Comparison of ENCODE assay signal across 9 mouse cellular contexts in the genomic region with DNA sequence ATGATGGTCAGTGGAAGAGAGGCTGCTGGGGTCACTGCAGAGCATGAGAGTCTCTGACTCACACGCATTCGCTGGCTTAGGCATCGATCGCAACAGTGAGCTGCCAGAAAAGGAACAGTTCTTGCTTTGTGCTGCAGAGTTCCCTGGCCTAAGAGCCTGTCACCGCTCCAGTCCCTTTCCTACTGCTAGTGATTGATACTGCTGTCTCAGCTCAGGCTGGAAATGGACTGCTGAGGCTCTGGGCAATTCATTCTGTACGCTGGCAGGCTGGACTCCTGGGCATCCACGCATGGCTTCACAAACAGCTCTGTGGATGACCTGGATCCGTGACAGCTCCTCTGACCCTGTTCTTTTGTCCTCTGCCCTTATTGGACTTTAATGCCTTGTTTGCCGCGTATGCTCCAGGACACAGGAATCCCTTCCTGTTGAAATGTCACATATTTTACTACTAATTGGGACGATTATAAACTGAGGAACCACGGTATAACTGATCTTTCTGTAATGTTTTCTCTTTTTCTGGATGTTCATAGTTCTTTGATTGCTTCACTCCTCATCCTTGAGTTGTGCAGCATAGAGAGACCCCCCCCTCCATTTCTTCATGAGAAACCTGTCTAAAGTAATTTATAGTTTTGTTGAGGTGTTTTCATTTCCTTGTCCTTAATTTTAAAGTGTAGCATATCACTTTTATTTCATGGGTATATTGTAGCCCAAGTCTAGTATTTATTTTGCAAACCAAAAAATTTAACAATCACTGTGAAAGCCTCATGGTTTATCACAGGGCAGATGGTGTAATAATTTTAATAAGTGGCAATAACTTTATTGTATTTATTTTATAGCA.
A peak's percentile ranks its signal among the peaks of the same experiment; 100 is the strongest.
DNase-seq lines count a peak whose midpoint lies in the region; ATAC-seq lines count a peak whose summit lies in the region.
"Had no signal": no experiment of that assay in that cellular context is flagged by ENCODE, and none has a peak within 500 bp of the region (broad histone marks: within the 10 kb centered on the region; RNA-seq: fewer than 3 reads in every experiment).

No protein-coding gene starts in this region.

- intact Hi-C loops in left cerebral cortex, postnatal 14 days (cut with DNase I) = no loop called here

- DNase-seq in liver, embryonic 13.5 days = no peak
- DNase-seq in heart, adult 8-10 months (ENCODE audit: low spot score) = peak; percentile 78
- peak; percentile 83 for DNase-seq in kidney, adult 18-20 months
- peak; percentile 59 to 76 for DNase-seq in left cerebral cortex, postnatal 14 days (ENCODE audit: low spot score in 2 of 2)
- peak; percentile 71 for DNase-seq in neural tube, embryonic 11.5 days (ENCODE audit: low spot score)
- peak; percentile 51 for DNase-seq in telencephalon, adult 2 months (ENCODE audit: low read depth, low spot score)

- H3K9me3 ChIP-seq in liver, embryonic 13.5 days (replicated peaks) = no peaks in the 10 kb centered on the region
- H3K9me3 ChIP-seq in liver, embryonic 12.5 days (replicated peaks) = no peaks in the 10 kb centered on the region
- no peaks in the 10 kb centered on the region for H3K9me3 ChIP-seq in embryonic facial prominence, embryonic 13.5 days
- no peaks in the 10 kb centered on the region for H3K9me3 ChIP-seq in neural tube, embryonic 11.5 days (ENCODE audit: control insufficient read depth, low read length)
- H3K9me3 ChIP-seq: embryonic facial prominence, embryonic 15.5 days had no signal

- no peak overlapping the region for H3K4me3 ChIP-seq in liver, embryonic 13.5 days (replicated peaks)
- H3K4me3 ChIP-seq in liver, embryonic 12.5 days = no peak overlapping the region
- H3K4me3 ChIP-seq in embryonic facial prominence, embryonic 13.5 days = no peak overlapping the region
- no peak overlapping the region for H3K4me3 ChIP-seq in neural tube, embryonic 11.5 days (ENCODE audit: low read depth, low read length)
- H3K4me3 ChIP-seq: embryonic facial prominence, embryonic 15.5 days had no signal

- H3K36me3 ChIP-seq in liver, embryonic 13.5 days = no peaks in the 10 kb centered on the region
- no peaks in the 10 kb centered on the region for H3K36me3 ChIP-seq in liver, embryonic 12.5 days
- H3K36me3 ChIP-seq in embryonic facial prominence, embryonic 13.5 days = no peaks in the 10 kb centered on the region
- no peaks in the 10 kb centered on the region for H3K36me3 ChIP-seq in neural tube, embryonic 11.5 days (ENCODE audit: control insufficient read depth, insufficient read depth, low read length)
- H3K36me3 ChIP-seq: embryonic facial prominence, embryonic 15.5 days had no signal

- no peak overlapping the region for H3K4me2 ChIP-seq in liver, embryonic 13.5 days
- no peak overlapping the region for H3K4me2 ChIP-seq in liver, embryonic 12.5 days
- no peak overlapping the region for H3K4me2 ChIP-seq in embryonic facial prominence, embryonic 13.5 days
- H3K4me2 ChIP-seq in neural tube, embryonic 11.5 days (ENCODE audit: low read depth) = peak overlapping the region; percentile 24
- H3K4me2 ChIP-seq: embryonic facial prominence, embryonic 15.5 days had no signal

- H3K4me1 ChIP-seq in liver, embryonic 13.5 days (replicated peaks) = peaks cover 2% of the 10 kb centered on the region; the same call in 1 of the 2 replicates
- no peaks in the 10 kb centered on the region for H3K4me1 ChIP-seq in liver, embryonic 12.5 days
- peaks cover 30% of the 10 kb centered on the region for H3K4me1 ChIP-seq in embryonic facial prominence, embryonic 13.5 days
- H3K4me1 ChIP-seq in neural tube, embryonic 11.5 days (ENCODE audit: control insufficient read depth, insufficient read depth, low read length) = peaks cover 9% of the 10 kb centered on the region

- H3K27me3 ChIP-seq in liver, embryonic 13.5 days = no peaks in the 10 kb centered on the region
- no peaks in the 10 kb centered on the region for H3K27me3 ChIP-seq in liver, embryonic 12.5 days (replicated peaks)
- H3K27me3 ChIP-seq in embryonic facial prominence, embryonic 13.5 days = no peaks in the 10 kb centered on the region
- no peaks in the 10 kb centered on the region for H3K27me3 ChIP-seq in neural tube, embryonic 11.5 days (ENCODE audit: control insufficient read depth, insufficient read depth, low read length)
- H3K27me3 ChIP-seq: embryonic facial prominence, embryonic 15.5 days had no signal

- H3K27ac ChIP-seq in liver, embryonic 13.5 days = no peak overlapping the region
- no peak overlapping the region for H3K27ac ChIP-seq in liver, embryonic 12.5 days
- H3K27ac ChIP-seq in embryonic facial prominence, embryonic 13.5 days = no peak overlapping the region
- peak overlapping the region; percentile 39; the same call in 1 of the 2 replicates for H3K27ac ChIP-seq in neural tube, embryonic 11.5 days (ENCODE audit: low read depth, low read length)
- H3K27ac ChIP-seq: embryonic facial prominence, embryonic 15.5 days had no signal

- H3K9ac ChIP-seq in liver, embryonic 13.5 days = no peak overlapping the region
- H3K9ac ChIP-seq in liver, embryonic 12.5 days = no peak overlapping the region
- H3K9ac ChIP-seq in embryonic facial prominence, embryonic 13.5 days = 0 out of 2 replicates have a peak overlapping the region, but pooled peaks have one; percentile 27
- H3K9ac ChIP-seq in neural tube, embryonic 11.5 days (ENCODE audit: low read length) = peak overlapping the region; percentile 18
- H3K9ac ChIP-seq: embryonic facial prominence, embryonic 15.5 days had no signal

- 55% methylated on average over 12 of the region's 12 CpGs for WGBS in liver, embryonic 13.5 days (ENCODE audit: insufficient replicate concordance)
- 68% methylated on average over 12 of the region's 12 CpGs for WGBS in liver, embryonic 12.5 days (ENCODE audit: insufficient replicate concordance)
- WGBS in embryonic facial prominence, embryonic 13.5 days = 36% methylated on average over 12 of the region's 12 CpGs
- 15% methylated on average over 12 of the region's 12 CpGs for WGBS in neural tube, embryonic 11.5 days

- 0 out of 2 replicates have a peak, but pooled peaks have one; percentile 15 for ATAC-seq in liver, embryonic 13.5 days (ENCODE audit: low read depth)
- no peak for ATAC-seq in liver, embryonic 12.5 days
- ATAC-seq in embryonic facial prominence, embryonic 13.5 days (ENCODE audit: insufficient number of reproducible peaks, insufficient read depth, low FRiP score, low TSS enrichment, low read depth) = no peak
- ATAC-seq in neural tube, embryonic 11.5 days (ENCODE audit: insufficient read depth, low FRiP score, low TSS enrichment) = peak; percentile 86

Comparison
In these comparisons a context has a peak if more than half of its experiments do, and no peak if none do; other contexts are left out.
1. ATAC-seq: peak in liver, embryonic 13.5 days (single experiment) and neural tube, embryonic 11.5 days (single experiment); none in liver, embryonic 12.5 days (single experiment) and embryonic facial prominence, embryonic 13.5 days (single experiment).
2. H3K9ac ChIP-seq: peak in embryonic facial prominence, embryonic 13.5 days (single experiment) and neural tube, embryonic 11.5 days (single experiment); none in liver, embryonic 13.5 days (single experiment) and liver, embryonic 12.5 days (single experiment).